Mouse (Mus musculus): Measurements from ENCODE around the gene Zeb2. TPM values are rescaled to one million over a fixed set of nuclear protein-coding genes. Genes with fewer than 3 reads are reported as not detected.
A peak's percentile ranks its signal among the peaks of the same experiment; 100 is the strongest.

Gene Zeb2
- 51.2 and 53.0 TPM in 2 replicates for polyA plus RNA-seq (2012; ENCODE audit: insufficient read depth, insufficient read length, missing spikeins)

DNA sequence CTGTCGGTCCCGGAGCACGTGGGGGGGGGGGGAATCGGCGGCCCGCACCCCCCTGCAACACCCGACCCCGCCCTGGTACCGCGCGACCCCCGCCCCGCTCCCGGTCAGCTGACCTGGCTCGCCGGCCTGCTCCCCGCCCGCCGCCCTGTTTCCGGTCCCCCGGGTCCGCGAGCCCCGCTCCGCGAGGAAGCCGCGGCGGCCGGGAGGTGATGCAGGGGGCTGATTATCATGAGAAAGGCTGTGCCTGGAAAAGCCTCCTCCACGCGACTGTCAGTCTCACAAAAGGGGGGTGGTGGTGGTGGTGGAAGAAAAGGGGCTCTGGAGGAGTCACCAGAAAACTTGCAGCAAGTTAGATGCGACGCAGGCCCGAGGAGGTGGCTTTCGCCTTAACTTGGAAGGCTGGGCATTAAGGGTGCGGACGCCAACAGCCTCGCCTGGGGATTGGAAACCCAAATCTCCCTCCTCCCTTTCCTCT, at the start of gene Zeb2:
Zeb2 (minus strand) TSS at position 309 of the 475 bp plus-strand sequence.
- Histone ChIP-seq H3K4me3 (ENCODE audit: insufficient read depth, low read depth, low read length) (peak within 1 kb of the TSS; percentile 68), H3K27ac (replicated peaks; ENCODE audit: low read depth, low read length) (peak within 1 kb of the TSS; percentile 99), H3K4me1 (ENCODE audit: control insufficient read depth, insufficient read depth, insufficient read length, low read length) (no peaks in the 10 kb centered on the region)

DNA sequence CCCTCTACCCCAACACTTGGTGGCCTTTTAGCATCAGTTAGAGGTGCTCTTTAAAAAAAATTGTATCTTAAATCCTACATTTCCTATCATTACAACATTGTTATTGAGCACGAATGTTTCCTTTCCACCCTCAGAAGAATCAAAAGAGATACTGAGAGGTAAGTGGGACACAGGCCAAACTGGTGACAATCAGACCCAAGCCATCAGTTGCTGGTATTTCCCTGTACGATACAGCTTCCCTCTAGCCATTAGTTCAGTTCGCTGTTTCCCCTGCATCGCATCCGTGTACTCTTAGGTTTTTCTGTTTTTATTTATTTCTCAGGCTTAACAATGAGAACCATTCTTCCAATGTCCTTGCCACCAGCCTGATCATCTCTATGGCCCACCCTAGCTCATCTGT, 41.6 kb upstream of the Zeb2 start:
- no peak overlapping the region for H3K27ac ChIP-seq (replicated peaks; ENCODE audit: low read depth, low read length)
- no peaks in the 10 kb centered on the region for H3K4me1 ChIP-seq (ENCODE audit: control insufficient read depth, insufficient read depth, insufficient read length, low read length)
- H3K4me3 ChIP-seq (ENCODE audit: insufficient read depth, low read depth, low read length) = no peak overlapping the region

DNA sequence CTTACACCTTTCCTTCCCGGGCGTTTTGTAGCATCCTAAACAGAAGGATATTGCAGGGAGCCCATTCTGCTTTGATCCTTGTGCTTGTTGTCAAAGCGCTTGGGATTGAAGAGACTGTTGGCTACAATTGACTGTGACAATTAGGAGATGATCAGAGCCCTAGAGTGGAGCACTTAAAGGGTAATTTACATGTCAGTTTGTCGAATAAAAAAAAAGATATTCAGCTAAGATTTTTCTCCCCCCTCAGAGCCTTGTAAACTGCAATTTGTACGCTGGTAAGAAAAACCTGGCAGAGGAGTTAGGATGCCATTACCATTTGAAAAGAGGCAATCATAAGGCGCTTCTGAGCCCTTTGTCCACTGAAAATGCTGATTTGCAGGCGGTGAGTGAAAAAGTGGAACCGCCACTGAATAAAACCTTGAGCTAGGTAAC, 41.2 kb upstream of the Zeb2 start:
- Histone ChIP-seq H3K4me3 (ENCODE audit: insufficient read depth, low read depth, low read length) (no peak overlapping the region), H3K27ac (replicated peaks; ENCODE audit: low read depth, low read length) (no peak overlapping the region), H3K4me1 (ENCODE audit: control insufficient read depth, insufficient read depth, insufficient read length, low read length) (no peaks in the 10 kb centered on the region)

DNA sequence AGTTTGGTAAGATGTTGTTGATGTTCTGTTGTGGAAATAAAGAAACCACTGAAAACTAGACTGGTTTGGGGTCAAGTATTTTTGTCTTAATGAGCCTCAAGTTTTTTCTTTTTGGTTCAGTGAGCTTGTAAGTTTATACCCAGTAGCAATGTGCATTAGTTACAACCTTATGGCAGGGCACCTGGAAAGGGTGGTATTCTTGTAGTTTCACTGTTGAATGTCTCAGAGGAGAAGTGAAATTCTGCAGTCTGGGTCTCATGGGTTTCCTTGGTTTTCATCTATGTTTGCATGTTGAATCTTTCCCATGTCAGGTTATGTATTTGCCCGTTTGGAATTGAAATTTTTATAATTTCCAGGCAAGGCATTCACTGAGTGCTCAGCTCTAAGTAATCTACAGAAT, 36.1 kb upstream of the Zeb2 start:
- H3K27ac ChIP-seq (replicated peaks; ENCODE audit: low read depth, low read length) = no peak overlapping the region
- H3K4me1 ChIP-seq (ENCODE audit: control insufficient read depth, insufficient read depth, insufficient read length, low read length) = no peaks in the 10 kb centered on the region
- no peak overlapping the region for H3K4me3 ChIP-seq (ENCODE audit: insufficient read depth, low read depth, low read length)

DNA sequence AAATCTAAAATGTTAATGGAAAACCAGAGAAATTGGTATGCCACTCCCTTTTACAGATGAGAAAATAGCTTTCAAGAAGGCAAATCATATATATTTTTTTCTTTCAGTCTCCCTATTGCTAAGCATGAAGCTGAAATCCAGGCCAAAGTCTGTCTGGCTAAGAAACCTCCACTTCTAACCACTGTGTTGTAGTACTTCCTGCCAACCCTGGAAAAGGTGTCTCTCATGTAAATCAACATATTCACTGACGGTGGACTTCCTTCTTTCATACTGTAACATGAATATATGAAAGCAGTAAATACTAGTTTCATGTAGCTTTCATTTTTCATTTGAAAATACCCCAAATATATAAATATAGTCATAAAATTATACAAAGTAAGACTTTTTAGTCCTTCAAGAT, 26.0 kb upstream of the Zeb2 start:
- Histone ChIP-seq H3K27ac (replicated peaks; ENCODE audit: low read depth, low read length) (no peak overlapping the region), H3K4me1 (ENCODE audit: control insufficient read depth, insufficient read depth, insufficient read length, low read length) (no peaks in the 10 kb centered on the region), H3K4me3 (ENCODE audit: insufficient read depth, low read depth, low read length) (no peak overlapping the region)

DNA sequence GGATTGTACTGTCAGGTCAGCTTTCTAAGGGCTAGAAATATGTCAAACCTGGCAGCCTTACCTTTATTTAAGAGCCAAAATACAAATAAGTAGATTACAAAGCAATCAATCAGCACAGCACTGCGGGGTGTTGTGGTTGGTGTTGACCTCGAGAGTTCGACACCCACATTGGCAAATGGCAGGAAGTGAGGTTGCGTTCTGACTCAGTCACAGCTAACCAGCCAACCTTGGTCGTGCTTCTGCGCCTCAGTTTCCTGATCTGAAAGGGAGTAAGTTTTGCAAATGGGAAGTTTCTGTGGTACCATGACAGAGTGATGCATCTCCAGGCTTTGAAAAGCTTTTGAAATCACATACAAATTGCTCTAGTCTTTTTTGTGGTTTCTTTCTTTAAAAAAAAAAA, 21.7 kb upstream of the Zeb2 start:
- H3K4me3 ChIP-seq (ENCODE audit: insufficient read depth, low read depth, low read length) = no peak overlapping the region
- H3K27ac ChIP-seq (replicated peaks; ENCODE audit: low read depth, low read length) = no peak overlapping the region
- H3K4me1 ChIP-seq (ENCODE audit: control insufficient read depth, insufficient read depth, insufficient read length, low read length) = no peaks in the 10 kb centered on the region

DNA sequence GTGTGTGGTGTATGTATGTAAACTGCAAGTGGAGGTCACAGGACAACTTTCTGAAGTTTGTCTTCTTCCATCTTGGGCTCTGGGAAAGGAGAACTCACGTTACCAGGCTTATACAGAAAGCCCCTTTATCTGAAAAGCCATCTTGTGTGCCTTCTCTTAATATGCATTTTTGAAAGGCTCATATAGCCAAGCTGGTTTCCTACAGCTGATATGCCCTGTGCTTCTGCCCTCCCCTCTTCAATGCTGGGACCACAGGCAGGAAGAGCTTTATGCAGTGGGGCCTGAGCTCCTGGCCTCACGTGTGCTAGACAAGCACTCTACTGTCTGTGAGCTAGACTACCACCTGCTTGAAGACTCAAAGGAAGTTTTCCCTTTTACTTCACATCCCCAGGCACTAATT, 19.6 kb upstream of the Zeb2 start:
- no peak overlapping the region for H3K4me3 ChIP-seq (ENCODE audit: insufficient read depth, low read depth, low read length)
- H3K4me1 ChIP-seq (ENCODE audit: control insufficient read depth, insufficient read depth, insufficient read length, low read length) = no peaks in the 10 kb centered on the region
- H3K27ac ChIP-seq (replicated peaks; ENCODE audit: low read depth, low read length) = no peak overlapping the region

DNA sequence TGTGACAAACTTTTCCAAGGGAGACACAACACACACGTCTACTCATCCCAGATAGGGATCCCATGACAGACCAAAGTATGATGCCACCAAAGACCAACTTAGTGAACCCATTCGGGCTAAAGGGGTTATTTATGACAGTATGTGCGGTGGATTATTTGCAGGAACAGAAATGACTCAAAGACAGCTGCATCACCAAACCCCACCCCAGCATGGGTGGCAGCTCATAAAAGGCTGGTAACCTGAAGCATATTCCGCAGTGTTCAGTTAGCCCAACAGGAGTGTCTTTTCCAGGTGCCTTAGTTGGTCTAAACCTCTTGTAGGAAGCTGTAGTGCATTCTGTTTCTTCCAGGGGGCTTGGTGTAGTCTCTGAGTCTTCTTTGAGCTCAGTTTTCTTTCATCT, 16.0 kb upstream of the Zeb2 start:
- H3K4me3 ChIP-seq (ENCODE audit: insufficient read depth, low read depth, low read length) = no peak overlapping the region
- no peak overlapping the region for H3K27ac ChIP-seq (replicated peaks; ENCODE audit: low read depth, low read length)
- peaks cover 3% of the 10 kb centered on the region; the same call in 1 of the 2 replicates for H3K4me1 ChIP-seq (ENCODE audit: control insufficient read depth, insufficient read depth, insufficient read length, low read length)

DNA sequence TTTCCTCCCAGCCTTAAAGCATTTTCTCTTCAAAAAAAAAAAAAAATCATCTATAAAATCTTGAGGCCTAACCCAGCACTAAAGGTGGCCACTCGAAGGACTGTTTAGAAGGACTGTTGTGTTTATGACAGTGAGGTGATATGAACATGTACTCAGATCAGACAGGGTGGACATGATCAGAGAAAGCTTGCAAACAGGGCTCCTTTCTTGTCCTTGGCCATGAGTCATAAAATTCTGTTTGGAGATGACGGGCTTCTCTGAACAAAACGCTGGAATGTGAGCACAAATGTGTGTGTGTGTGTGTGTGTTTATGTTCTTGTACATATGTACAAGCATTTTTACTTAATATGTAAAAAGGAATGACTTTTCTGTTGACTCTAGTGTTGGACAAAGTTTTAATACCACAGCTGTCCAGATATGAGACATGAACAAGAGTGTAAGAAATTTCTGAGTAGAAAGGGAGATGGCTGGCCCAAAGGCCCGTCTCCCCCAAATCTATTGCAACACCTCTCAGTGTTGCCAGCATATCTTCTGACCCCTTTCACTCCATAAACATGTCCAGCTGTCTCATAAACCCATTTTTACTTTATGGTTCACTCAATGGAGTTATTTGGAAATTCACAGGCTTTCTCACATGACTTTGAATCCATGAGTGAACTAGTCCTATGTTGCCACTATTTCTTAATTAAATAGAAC, 13.4 kb upstream of the Zeb2 start:
- Histone ChIP-seq H3K4me1 (ENCODE audit: control insufficient read depth, insufficient read depth, insufficient read length, low read length) (peaks cover 3% of the 10 kb centered on the region; the same call in 1 of the 2 replicates), H3K4me3 (ENCODE audit: insufficient read depth, low read depth, low read length) (no peak overlapping the region), H3K27ac (replicated peaks; ENCODE audit: low read depth, low read length) (no peak overlapping the region)

DNA sequence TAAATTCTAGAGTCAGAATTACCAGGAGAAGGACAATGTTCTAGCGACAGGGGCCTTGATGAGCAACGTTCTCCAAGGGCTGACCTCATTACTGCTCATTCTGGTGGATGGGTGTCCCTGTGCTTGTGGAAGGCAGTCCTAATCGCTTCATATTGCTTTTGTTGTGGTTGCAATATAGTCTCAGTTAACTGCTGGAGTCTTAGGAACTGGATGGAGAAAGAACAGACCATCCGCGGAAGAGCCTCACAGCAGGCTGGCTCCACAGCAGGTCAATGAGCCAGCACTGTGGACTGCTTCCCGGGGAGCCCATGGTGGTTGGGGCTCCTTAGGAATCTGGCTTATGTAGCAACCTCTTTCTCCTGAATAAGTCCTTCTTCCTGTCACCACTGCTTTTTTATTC, 12.4 kb upstream of the Zeb2 start:
- H3K4me3 ChIP-seq (ENCODE audit: insufficient read depth, low read depth, low read length) = no peak overlapping the region
- no peak overlapping the region for H3K27ac ChIP-seq (replicated peaks; ENCODE audit: low read depth, low read length)

DNA sequence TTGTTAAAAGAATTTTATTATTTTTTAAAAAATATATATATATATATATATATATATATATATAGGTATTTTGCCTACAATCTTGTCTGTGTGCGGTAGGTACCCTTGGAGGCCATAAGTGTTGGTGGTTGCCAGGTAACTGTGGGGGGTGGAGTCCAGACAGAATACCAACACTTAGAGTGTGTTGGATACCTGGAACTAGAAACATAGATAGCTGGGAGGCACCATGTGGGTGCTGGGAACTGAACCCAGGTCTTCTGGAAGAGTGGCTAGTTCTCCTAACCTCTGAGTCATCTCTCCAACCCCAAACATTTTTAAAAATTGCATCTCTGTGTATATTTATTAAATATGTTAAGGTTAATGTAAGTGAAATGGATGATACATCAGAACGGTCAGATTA, 11.5 kb upstream of the Zeb2 start:
- H3K4me1 ChIP-seq (ENCODE audit: control insufficient read depth, insufficient read depth, insufficient read length, low read length) = peaks cover 3% of the 10 kb centered on the region
- H3K4me3 ChIP-seq (ENCODE audit: insufficient read depth, low read depth, low read length) = no peak overlapping the region
- no peak overlapping the region for H3K27ac ChIP-seq (replicated peaks; ENCODE audit: low read depth, low read length)

More for the DNA sequence above, 12.4 kb upstream of the Zeb2 start:
- peaks cover 3% of the 10 kb centered on the region; the same call in 1 of the 2 replicates for H3K4me1 ChIP-seq (ENCODE audit: control insufficient read depth, insufficient read depth, insufficient read length, low read length)

DNA sequence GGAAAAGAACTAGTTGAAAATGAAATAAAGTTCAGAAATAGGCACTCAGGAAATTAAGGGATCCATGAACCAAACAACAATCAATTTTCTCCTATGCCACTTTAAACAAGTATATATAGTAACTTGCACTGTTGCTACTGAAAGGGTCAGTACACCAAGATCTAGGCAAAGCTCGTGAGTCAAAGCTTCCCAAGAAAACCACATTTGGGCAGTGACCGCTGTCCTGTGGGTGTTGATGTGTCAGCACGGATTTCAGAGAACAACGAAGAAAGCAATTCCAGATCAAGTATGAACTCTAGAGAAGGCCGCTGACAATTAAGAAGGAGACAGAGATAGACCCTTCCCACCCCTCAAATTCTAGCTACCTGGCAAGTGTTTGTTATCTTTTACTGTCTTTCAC, 9.2 kb upstream of the Zeb2 start:
- H3K27ac ChIP-seq (replicated peaks; ENCODE audit: low read depth, low read length) = 0 out of 2 replicates have a peak overlapping the region, but pooled peaks have one; percentile 49
- peaks cover 8% of the 10 kb centered on the region for H3K4me1 ChIP-seq (ENCODE audit: control insufficient read depth, insufficient read depth, insufficient read length, low read length)
- no peak overlapping the region for H3K4me3 ChIP-seq (ENCODE audit: insufficient read depth, low read depth, low read length)

DNA sequence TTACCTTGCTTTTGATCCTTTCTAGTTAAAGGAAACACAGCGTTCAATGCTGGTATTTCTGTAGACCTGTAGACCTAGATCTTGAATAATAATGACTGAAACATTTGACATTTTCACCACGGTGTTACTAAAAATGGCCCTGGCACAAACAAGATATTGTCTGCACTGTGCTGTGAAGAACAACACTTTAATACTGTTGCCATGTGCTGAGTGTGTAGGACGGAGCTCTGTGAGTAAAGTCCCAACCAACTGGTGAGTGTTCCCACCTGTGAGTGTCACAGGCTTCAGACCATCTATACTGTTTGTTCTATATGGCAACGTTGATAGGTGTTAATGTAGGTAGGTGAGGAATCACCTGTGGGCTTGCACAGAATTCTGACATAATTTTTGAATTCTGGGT, 8.0 kb upstream of the Zeb2 start:
- no peak overlapping the region for H3K4me3 ChIP-seq (ENCODE audit: insufficient read depth, low read depth, low read length)
- peaks cover 8% of the 10 kb centered on the region for H3K4me1 ChIP-seq (ENCODE audit: control insufficient read depth, insufficient read depth, insufficient read length, low read length)
- no peak overlapping the region for H3K27ac ChIP-seq (replicated peaks; ENCODE audit: low read depth, low read length)

DNA sequence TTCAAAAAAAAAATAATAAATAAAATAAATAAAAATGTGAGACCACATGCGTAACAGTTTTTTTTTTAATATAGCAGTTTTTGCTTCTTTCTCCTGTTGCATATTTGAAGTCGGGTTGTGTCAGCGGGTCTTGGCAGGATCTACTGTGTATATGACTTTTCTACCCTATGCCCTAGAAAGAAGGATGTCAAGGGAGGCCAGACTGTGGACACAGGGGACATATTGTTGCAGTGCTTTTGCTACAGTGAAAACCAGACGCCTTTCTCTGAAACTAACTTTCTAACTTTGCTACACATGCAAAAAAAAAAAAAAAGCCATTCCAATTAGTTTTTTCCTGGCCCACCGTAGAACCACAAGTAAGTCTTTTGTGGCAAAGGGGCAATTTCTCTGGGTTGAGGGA, 6.3 kb upstream of the Zeb2 start:
- Histone ChIP-seq H3K4me3 (ENCODE audit: insufficient read depth, low read depth, low read length) (no peak overlapping the region), H3K4me1 (ENCODE audit: control insufficient read depth, insufficient read depth, insufficient read length, low read length) (peaks cover 4% of the 10 kb centered on the region; the same call in 1 of the 2 replicates), H3K27ac (replicated peaks; ENCODE audit: low read depth, low read length) (peak overlapping the region; percentile 30; the same call in 1 of the 2 replicates)

DNA sequence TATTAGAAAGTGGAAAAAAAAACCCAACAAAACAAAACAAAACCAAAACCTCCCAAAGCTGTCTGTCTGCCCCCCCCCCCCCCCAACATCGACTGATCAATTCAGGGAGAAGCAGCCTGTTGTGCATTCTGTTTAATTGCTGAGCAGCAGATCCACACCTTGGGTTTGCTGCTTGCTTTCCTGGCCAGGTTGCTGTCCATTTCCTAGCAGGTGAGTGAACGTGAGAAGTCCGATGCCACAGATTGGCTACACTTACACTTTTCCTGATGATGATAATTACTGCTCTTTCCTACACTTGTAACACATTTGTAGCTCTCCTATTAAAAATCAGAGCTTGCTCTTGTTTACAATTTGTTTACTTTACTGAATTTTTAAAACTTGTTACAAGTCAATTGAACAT, 926 bp upstream of the Zeb2 start:
- peaks cover 3% of the 10 kb centered on the region; the same call in 1 of the 2 replicates for H3K4me1 ChIP-seq (ENCODE audit: control insufficient read depth, insufficient read depth, insufficient read length, low read length)
- H3K4me3 ChIP-seq (ENCODE audit: insufficient read depth, low read depth, low read length) = peak overlapping the region; percentile 51
- H3K27ac ChIP-seq (replicated peaks; ENCODE audit: low read depth, low read length) = peak overlapping the region; percentile 88

DNA sequence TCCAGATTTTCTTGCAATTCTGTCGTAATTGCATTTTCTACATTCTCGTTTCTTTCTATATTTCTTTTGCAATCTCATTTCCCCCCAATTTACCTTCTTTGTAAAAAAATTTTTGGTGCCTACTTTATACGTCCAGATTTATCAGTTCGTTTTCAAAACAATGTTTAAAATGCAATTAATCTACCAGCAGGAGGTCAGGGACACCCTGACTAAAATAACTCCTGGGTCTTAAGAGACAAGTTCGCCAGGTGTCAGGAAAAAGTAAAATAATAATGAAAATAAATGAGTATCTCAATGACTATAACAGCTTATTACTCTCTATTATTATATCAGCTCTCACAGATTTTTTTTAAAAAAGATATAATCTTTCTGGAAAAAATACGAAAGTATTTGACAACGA, 397 bp upstream of the Zeb2 start:
- H3K4me3 ChIP-seq (ENCODE audit: insufficient read depth, low read depth, low read length) = peak overlapping the region; percentile 68
- no peaks in the 10 kb centered on the region for H3K4me1 ChIP-seq (ENCODE audit: control insufficient read depth, insufficient read depth, insufficient read length, low read length)
- peak overlapping the region; percentile 90 for H3K27ac ChIP-seq (replicated peaks; ENCODE audit: low read depth, low read length)

All from brown adipose tissue, adult 24 weeks (tissue).